Mouse (Mus musculus): Measurements from ENCODE around the gene Lyar. TPM values are rescaled to one million over a fixed set of nuclear protein-coding genes. Genes with fewer than 3 reads are reported as not detected.

The Lyar gene
- polyA plus RNA-seq, 1 experiment from 2014 or later, result 81.4 TPM

DNA sequence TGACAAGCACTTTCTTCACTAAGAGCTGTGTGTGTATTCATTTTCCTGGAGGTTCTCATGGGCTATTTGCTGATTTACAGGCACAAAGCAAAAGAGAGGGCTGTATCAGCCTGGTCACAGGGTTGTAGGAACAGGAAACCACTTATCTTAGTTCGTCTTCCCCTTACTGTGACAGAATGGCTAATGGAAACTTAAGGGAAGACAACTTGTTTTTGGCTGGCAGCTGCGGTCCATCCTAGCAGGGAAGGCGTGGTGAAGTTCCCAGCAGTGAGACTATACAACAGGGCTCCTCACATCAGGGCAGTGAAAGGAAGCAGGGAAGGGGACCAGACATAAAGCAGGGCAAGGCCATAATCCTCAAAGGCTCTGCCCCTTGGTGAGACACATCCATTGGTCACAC, 35.4 kb downstream of the Lyar start:
- H3K9me3 ChIP-seq (replicated peaks), result no peaks in the 10 kb centered on the region
- H3K4me1 ChIP-seq, result peaks cover under 1% of the 10 kb centered on the region; the same call in 1 of the 2 replicates
- no peak overlapping the region for H3K9ac ChIP-seq
- no peak overlapping the region for H3K4me3 ChIP-seq (replicated peaks)
- WGBS, result 75% methylated on average over 3 of the region's 3 CpGs
- no peak overlapping the region for H3K27ac ChIP-seq (replicated peaks)
- no peaks in the 10 kb centered on the region for H3K36me3 ChIP-seq
- H3K27me3 ChIP-seq, result no peaks in the 10 kb centered on the region
- no peak overlapping the region for H3K4me2 ChIP-seq (replicated peaks)
- ATAC-seq (ENCODE audit: insufficient number of reproducible peaks, low FRiP score, low TSS enrichment, low read depth), result no peak

DNA sequence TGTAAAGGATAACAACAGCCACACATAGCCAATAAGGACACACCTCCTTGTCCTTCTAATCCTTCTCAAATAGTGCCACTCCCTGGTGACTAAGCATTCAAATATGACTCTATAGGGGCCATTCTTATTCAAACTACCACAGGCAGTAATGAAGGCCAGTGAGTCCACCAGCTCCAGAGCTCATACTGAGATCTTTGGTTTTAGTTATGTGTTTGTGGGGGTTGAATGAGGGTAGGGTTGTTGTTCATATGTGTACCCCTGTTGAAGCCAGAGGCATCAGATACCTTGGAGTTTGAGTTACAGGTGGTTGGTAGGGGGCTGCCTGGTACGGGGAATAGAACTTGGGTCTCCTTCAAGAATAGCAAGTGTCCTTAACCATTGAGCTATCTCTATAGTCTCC, 36.3 kb downstream of the Lyar start:
- peaks cover 8% of the 10 kb centered on the region; the same call in 1 of the 2 replicates for H3K4me1 ChIP-seq
- H3K9me3 ChIP-seq (replicated peaks), result no peaks in the 10 kb centered on the region
- no peak overlapping the region for H3K27ac ChIP-seq (replicated peaks)
- no peak overlapping the region for H3K4me2 ChIP-seq (replicated peaks)
- no peak for ATAC-seq (ENCODE audit: insufficient number of reproducible peaks, low FRiP score, low TSS enrichment, low read depth)
- H3K4me3 ChIP-seq (replicated peaks), result no peak overlapping the region
- H3K27me3 ChIP-seq, result no peaks in the 10 kb centered on the region
- 89% methylated on average over 1 of the region's 1 CpGs for WGBS
- H3K36me3 ChIP-seq, result no peaks in the 10 kb centered on the region
- H3K9ac ChIP-seq, result no peak overlapping the region

DNA sequence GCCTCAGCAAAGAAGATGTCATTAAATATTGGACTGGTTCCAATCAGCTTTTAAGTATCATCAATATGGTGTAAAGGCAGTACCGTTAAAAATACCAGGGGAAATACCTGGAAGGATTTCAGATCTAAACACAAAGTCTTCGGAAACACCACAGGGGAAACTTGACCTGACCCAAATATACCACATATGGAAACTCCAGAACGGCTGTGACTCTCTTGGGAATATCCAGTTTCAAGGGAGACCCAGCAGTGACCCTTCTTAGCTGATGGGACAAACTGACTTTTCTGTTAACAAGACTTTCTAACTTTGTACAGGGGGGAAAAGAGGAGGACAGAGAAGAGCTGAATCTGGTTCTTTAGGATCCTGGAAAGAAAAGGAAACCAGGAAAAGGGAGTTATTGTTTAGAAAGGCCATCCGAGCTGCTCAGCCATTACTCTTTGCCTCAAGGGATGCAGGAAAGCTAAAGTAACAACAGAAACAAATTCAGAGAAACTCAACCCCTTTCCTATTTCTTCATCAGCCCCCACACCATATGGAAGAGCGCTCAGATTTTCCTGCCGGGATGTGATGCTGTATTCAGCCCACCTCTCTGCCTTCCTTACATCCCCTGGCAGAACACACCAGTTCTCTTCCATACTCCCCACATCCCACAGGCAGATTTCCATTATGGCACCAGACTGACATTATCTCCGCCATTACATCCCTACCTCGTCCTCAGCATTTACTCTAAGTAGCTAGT, 37.9 kb downstream of the Lyar start:
- Histone ChIP-seq H3K4me3 (replicated peaks) (no peak overlapping the region), H3K4me2 (replicated peaks) (no peak overlapping the region), H3K4me1 (peaks cover 8% of the 10 kb centered on the region; the same call in 1 of the 2 replicates), H3K27me3 (no peaks in the 10 kb centered on the region), H3K27ac (replicated peaks) (no peak overlapping the region), H3K36me3 (peaks cover 10% of the 10 kb centered on the region), H3K9ac (no peak overlapping the region), H3K9me3 (replicated peaks) (no peaks in the 10 kb centered on the region)
- 38% methylated on average over 8 of the region's 8 CpGs for WGBS
- ATAC-seq (ENCODE audit: insufficient number of reproducible peaks, low FRiP score, low TSS enrichment, low read depth), result no peak

DNA sequence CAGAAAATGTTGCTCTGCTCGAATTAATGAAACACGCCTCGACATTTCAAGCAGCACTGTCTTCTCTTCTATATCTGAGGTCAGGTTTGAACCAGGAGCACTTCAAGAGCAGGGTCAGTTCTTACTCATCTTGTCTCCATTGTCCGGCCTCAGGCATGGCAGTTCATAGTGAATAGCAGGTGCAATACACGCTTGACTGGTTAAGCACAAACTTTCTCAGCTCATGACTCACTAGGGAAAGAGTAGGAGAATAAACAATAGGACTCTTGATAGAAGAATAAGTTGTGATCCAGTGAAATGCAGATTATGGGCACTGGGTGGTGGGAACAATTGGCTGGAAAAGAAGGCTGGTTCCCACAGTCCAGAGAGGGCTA, 38.5 kb downstream of the Lyar start:
- Histone ChIP-seq H3K9ac (no peak overlapping the region), H3K27ac (replicated peaks) (no peak overlapping the region), H3K36me3 (peaks cover 15% of the 10 kb centered on the region), H3K4me2 (replicated peaks) (no peak overlapping the region), H3K9me3 (replicated peaks) (no peaks in the 10 kb centered on the region), H3K27me3 (no peaks in the 10 kb centered on the region), H3K4me1 (peaks cover 8% of the 10 kb centered on the region; the same call in 1 of the 2 replicates), H3K4me3 (replicated peaks) (no peak overlapping the region)
- no peak for ATAC-seq (ENCODE audit: insufficient number of reproducible peaks, low FRiP score, low TSS enrichment, low read depth)
- 78% methylated on average over 5 of the region's 5 CpGs for WGBS

DNA sequence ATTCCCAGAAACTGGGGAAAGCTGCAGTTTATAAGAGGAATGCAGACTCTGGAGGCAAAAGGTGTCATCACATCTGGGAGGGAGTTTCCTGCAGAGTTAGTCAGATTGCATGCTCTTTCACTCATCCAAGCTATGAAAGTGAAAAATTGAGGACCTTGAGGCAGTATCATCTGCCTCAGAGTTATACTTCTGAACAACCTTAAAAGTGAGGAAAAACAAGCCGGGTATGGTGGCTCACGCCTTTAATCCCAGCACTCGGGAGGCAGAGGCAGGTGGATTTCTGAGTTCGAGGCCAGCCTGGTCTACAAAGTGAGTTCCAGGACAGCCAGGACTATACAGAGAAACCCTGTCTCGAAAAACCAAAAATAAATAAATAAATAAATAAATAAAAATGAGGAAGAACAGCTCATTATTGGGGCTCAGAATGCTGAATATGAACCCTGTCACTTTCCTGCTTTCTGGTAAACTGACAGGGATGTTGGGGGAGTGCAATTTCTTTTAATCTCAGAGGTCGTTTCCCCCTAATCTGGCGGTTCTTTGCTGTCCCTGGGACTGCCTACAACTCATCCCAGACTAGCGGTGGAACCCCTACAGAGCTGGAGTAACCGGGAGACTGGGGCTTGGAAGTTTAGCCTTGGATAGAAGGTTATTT, 39.3 kb downstream of the Lyar start:
- no peaks in the 10 kb centered on the region for H3K27me3 ChIP-seq
- 41% methylated on average over 9 of the region's 9 CpGs for WGBS
- ATAC-seq (ENCODE audit: insufficient number of reproducible peaks, low FRiP score, low TSS enrichment, low read depth), result no peak

DNA sequence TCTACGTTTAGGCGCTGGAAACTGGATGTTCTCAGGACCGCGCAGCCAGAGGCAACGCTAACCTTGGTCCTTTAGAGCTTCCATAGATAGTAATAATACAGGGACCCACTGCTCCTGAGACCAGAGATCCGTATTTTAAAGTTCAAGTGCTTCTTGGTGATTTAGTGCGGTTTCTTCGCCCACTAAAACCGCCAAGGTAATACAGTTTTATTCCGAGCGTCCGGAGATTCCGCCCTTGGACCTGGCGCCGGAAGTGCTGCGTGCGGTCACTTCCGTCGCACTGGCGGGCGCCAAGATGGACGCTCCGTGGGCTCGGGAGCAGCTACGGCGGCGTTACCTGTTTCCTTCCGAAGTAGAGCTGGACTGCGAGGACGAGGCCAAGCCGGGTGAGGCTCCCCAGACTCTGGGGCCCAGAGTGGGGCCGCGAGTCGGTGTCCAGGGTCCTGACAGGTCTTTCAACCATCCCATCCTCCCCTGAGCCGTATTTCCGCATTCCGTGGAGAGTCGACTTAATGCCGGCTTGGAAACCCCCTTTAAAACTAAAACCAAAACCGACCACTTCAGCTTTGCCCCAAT, 39.9 kb downstream of the Lyar start, which contains the start of gene Tmem128:
Tmem128 (plus strand) TSS at position 79 of the 576 bp plus-strand sequence.
- under 1% methylated on average over 40 of the region's 40 CpGs for WGBS
- peak; percentile 49; the same call in 1 of the 2 replicates for ATAC-seq (ENCODE audit: insufficient number of reproducible peaks, low FRiP score, low TSS enrichment, low read depth)
- Histone ChIP-seq H3K36me3 (peaks cover 30% of the 10 kb centered on the region), H3K9ac (peak within 1 kb of the TSS; percentile 78), H3K4me2 (replicated peaks) (peak within 1 kb of the TSS; percentile 60), H3K9me3 (replicated peaks) (no peaks in the 10 kb centered on the region), H3K27me3 (no peaks in the 10 kb centered on the region), H3K4me1 (peaks cover 8% of the 10 kb centered on the region; the same call in 1 of the 2 replicates), H3K4me3 (replicated peaks) (peak within 1 kb of the TSS; percentile 89), H3K27ac (replicated peaks) (peak within 1 kb of the TSS; percentile 91)

More for the DNA sequence above, 39.3 kb downstream of the Lyar start:
- Histone ChIP-seq H3K4me2 (replicated peaks) (peak overlapping the region; percentile 60), H3K36me3 (peaks cover 23% of the 10 kb centered on the region), H3K9me3 (replicated peaks) (no peaks in the 10 kb centered on the region), H3K9ac (peak overlapping the region; percentile 78), H3K4me1 (peaks cover 8% of the 10 kb centered on the region; the same call in 1 of the 2 replicates), H3K27ac (replicated peaks) (peak overlapping the region; percentile 91), H3K4me3 (replicated peaks) (peak overlapping the region; percentile 89)

DNA sequence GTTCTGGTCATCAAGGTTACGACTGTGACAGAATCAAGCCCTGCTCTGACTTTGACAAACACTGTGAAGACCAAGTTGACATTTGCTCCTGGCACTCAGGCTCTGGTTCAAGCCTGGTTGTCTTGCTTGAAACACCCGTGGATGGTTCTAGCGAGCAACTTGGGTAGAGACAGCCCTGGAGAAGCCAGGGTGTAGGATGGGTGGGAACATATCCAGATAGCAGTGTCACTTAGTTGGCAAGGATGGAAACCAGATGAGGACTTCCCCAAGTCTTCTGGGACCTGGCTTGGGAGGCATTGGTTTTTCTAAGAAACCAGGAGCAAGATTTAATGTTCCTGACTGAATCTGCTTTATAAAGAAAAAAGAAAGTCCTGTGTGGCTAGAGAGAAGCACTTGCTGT, 50.7 kb downstream of the Lyar start:
- Histone ChIP-seq H3K27me3 (peaks cover 22% of the 10 kb centered on the region), H3K9me3 (replicated peaks) (no peaks in the 10 kb centered on the region), H3K4me1 (peaks cover under 1% of the 10 kb centered on the region; the same call in 1 of the 2 replicates), H3K4me2 (replicated peaks) (no peak overlapping the region), H3K36me3 (peaks cover 41% of the 10 kb centered on the region), H3K4me3 (replicated peaks) (no peak overlapping the region), H3K27ac (replicated peaks) (no peak overlapping the region), H3K9ac (no peak overlapping the region)
- 85% methylated on average over 3 of the region's 3 CpGs for WGBS
- ATAC-seq (ENCODE audit: insufficient number of reproducible peaks, low FRiP score, low TSS enrichment, low read depth), result no peak

DNA sequence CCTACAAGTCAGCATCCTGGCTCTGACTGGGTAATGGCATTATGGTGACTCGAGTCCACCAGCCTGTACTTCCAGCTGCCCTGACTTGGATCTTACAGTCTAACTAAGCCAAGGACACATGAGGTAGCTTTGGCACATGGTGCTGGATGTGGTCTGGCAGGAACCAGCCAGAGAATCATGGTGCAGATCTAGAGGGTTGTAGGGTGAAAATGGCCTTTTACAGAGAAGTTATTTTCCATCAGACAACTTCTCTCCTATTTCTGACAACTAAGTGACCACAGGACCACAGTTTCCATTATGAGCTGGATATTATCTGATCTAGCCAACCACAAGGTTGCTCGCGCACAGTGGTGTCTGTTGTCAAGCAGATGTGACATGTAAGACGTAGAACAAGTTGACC, 53.6 kb downstream of the Lyar start:
- Histone ChIP-seq H3K27me3 (peaks cover 49% of the 10 kb centered on the region), H3K4me3 (replicated peaks) (no peak overlapping the region), H3K27ac (replicated peaks) (no peak overlapping the region), H3K9ac (no peak overlapping the region), H3K36me3 (peaks cover 23% of the 10 kb centered on the region), H3K4me2 (replicated peaks) (no peak overlapping the region), H3K4me1 (peaks cover 20% of the 10 kb centered on the region), H3K9me3 (replicated peaks) (no peaks in the 10 kb centered on the region)
- 86% methylated on average over 4 of the region's 4 CpGs for WGBS
- no peak for ATAC-seq (ENCODE audit: insufficient number of reproducible peaks, low FRiP score, low TSS enrichment, low read depth)

DNA sequence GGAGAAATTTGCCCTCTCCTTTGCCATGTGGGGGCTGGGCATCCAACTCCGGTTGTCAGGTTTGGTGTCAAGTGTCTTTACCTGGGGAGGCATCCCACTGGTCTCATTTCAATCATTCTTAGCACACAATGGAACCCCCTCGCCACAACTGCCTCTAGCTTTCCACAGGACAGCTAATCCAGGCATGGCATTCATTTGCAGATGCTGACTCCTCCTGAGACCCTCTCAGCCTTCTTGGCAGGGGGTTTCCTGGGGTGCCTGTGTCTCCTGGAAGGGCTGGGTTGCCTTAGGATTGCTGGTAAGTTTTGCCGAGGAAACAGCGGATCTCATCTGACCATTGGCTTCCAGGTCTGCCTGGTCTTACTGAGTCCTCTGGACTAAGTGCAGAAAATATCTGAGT, 55.5 kb downstream of the Lyar start, which contains the start of gene Otop1:
Otop1 (plus strand) TSS at position 202 of the 400 bp plus-strand sequence.
- Histone ChIP-seq H3K27ac (replicated peaks) (no peak within 1 kb of the TSS), H3K36me3 (0 out of 2 replicates have a peak, but pooled peaks cover 9% of the 10 kb centered on the region), H3K4me3 (replicated peaks) (peak within 1 kb of the TSS; percentile 32; the same call in 1 of the 2 replicates), H3K27me3 (peaks cover 65% of the 10 kb centered on the region), H3K4me1 (peaks cover 20% of the 10 kb centered on the region), H3K4me2 (replicated peaks) (peak within 1 kb of the TSS; percentile 52; the same call in 1 of the 2 replicates), H3K9me3 (replicated peaks) (no peaks in the 10 kb centered on the region), H3K9ac (no peak within 1 kb of the TSS)
- no peak for ATAC-seq (ENCODE audit: insufficient number of reproducible peaks, low FRiP score, low TSS enrichment, low read depth)
- 9% methylated on average over 4 of the region's 4 CpGs for WGBS

DNA sequence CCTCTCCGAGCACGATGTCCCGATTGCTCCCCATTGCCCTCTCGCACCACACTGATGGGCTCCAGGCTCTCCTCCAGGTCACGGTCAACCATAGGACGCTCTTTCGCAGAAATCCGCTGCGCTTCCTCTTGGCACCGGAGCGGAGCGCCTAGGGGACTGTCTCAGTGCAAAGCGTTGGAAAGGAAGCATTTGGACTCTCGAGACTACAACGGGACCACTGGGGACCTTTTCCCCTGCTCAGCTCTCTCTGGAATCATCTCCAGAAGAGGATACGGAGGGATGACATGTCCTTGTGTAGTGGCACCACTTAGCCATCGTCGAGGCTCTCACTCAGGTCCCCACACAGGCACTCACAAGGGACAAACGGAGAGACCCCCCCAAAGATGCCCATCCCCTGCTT, 56.2 kb downstream of the Lyar start:
- 1% methylated on average over 19 of the region's 19 CpGs for WGBS
- peak overlapping the region; percentile 32; the same call in 1 of the 2 replicates for H3K4me3 ChIP-seq (replicated peaks)

More for the DNA sequence above, 56.2 kb downstream of the Lyar start:
- Histone ChIP-seq H3K4me1 (peaks cover 20% of the 10 kb centered on the region), H3K27me3 (peaks cover 66% of the 10 kb centered on the region), H3K9ac (no peak overlapping the region), H3K9me3 (replicated peaks) (no peaks in the 10 kb centered on the region), H3K36me3 (0 out of 2 replicates have a peak, but pooled peaks cover 2% of the 10 kb centered on the region), H3K27ac (replicated peaks) (no peak overlapping the region), H3K4me2 (replicated peaks) (peak overlapping the region; percentile 52; the same call in 1 of the 2 replicates)
- ATAC-seq (ENCODE audit: insufficient number of reproducible peaks, low FRiP score, low TSS enrichment, low read depth), result no peak
